Mouse (Mus musculus) hindbrain, embryonic 13.5 days (tissue): ENCODE data around the gene Slc25a34. TPM values are rescaled to one million over a fixed set of nuclear protein-coding genes. Genes with fewer than 3 reads are reported as not detected.

Source experiments
- ATAC-seq: fragments of 200-750 bp; cut with Nextera tagmentation; 2 replicates; pipeline ENCODE4 v1.8.0; 2017; ENCODE audit warnings: moderate TSS enrichment; ENCODE audit not compliant: low FRiP score
- H3K27ac ChIP-seq: fragments of 300-500 bp; sonication (generic); 2 replicates; pipeline ENCODE4 v1.5.1; 2015; ENCODE audit warnings: inconsistent platforms, mild to moderate bottlenecking, moderate library complexity
- H3K27me3 ChIP-seq: fragments of 300-500 bp; sonication (generic); 2 replicates; pipeline ENCODE4 v1.6.1; 2015; ENCODE audit warnings: mild to moderate bottlenecking, inconsistent platforms
- H3K36me3 ChIP-seq: fragments of 300-500 bp; sonication (generic); 2 replicates; pipeline ENCODE4 v1.6.1; 2015; ENCODE audit warnings: mild to moderate bottlenecking, inconsistent platforms
- H3K4me1 ChIP-seq: fragments of 300-500 bp; sonication (generic); replicated peaks from 2 replicates; pipeline ENCODE4 v1.6.1; 2015; ENCODE audit warnings: inconsistent platforms
- H3K4me2 ChIP-seq: fragments of 300-500 bp; sonication (generic); 2 replicates; pipeline ENCODE4 v1.6.1; 2015; ENCODE audit warnings: inconsistent platforms, mild to moderate bottlenecking, moderate library complexity
- H3K4me3 ChIP-seq: fragments of 300-500 bp; sonication (generic); 2 replicates; pipeline ENCODE4 v1.5.1; 2015; ENCODE audit warnings: mild to moderate bottlenecking, inconsistent platforms
- H3K9ac ChIP-seq: fragments of 300-500 bp; sonication (generic); 2 replicates; pipeline ENCODE4 v1.6.1; 2015; ENCODE audit warnings: mild to moderate bottlenecking, inconsistent platforms
- H3K9me3 ChIP-seq: fragments of 300-500 bp; sonication (generic); 2 replicates; pipeline ENCODE4 v1.6.1; 2016; ENCODE audit warnings: inconsistent platforms
- WGBS: fragments of 180-500 bp; shearing (Covaris S2); methylation state at CpG from one replicate; pipeline ENCODE4 v1.1.7; 2015; 5-methylcytosine and 5-hydroxymethylcytosine counted together
- polyA plus RNA-seq: library from polyadenylated mRNA; unstranded; fragments of >200 nt; fragmentation: Nextera tagmentation; extraction: Ambion mirVana; gene quantifications from 2 replicates; pipeline ENCODE4 v1.2.1, GENCODE M21; 2015

The Slc25a34 gene
- polyA plus RNA-seq, 1 experiment from 2014 or later = 0.26 TPM

GRCm38 (mm10) chr4:141623037-141623436, 584 bp downstream of the Slc25a34 start:
- Histone ChIP-seq H3K4me2 (no peak overlapping the region), H3K4me3 (no peak overlapping the region), H3K27me3 (peaks cover 5% of the 10 kb centered on the region; the same call in 1 of the 2 replicates), H3K36me3 (peaks cover 33% of the 10 kb centered on the region), H3K9me3 (no peaks in the 10 kb centered on the region), H3K27ac (peak overlapping the region; percentile 23; the same call in 1 of the 2 replicates), H3K9ac (peak overlapping the region; percentile 29; the same call in 1 of the 2 replicates), H3K4me1 (peaks cover 6% of the 10 kb centered on the region)
- ATAC-seq = no peak
- 89% methylated on average over 11 of the region's 11 CpGs for WGBS

- Histone ChIP-seq H3K4me2 (no peak overlapping the region), H3K27ac (no peak overlapping the region), H3K4me3 (no peak overlapping the region), H3K27me3 (peaks cover 10% of the 10 kb centered on the region; the same call in 1 of the 2 replicates), H3K4me1 (peaks cover 11% of the 10 kb centered on the region), H3K9ac (no peak overlapping the region), H3K9me3 (no peaks in the 10 kb centered on the region), H3K36me3 (peaks cover 28% of the 10 kb centered on the region)
- no peak for ATAC-seq
- WGBS = 86% methylated on average over 5 of the region's 5 CpGs
Measured at GRCm38 (mm10) chr4:141622580-141622979, 1.0 kb downstream of the Slc25a34 start.

GRCm38 (mm10) chr4:141622091-141622490, 1.5 kb downstream of the Slc25a34 start:
- H3K9me3 ChIP-seq = no peaks in the 10 kb centered on the region
- peaks cover 11% of the 10 kb centered on the region; the same call in 1 of the 2 replicates for H3K27me3 ChIP-seq
- H3K4me1 ChIP-seq = peaks cover 15% of the 10 kb centered on the region
- H3K4me3 ChIP-seq = no peak overlapping the region
- no peak for ATAC-seq
- WGBS = 89% methylated on average over 8 of the region's 8 CpGs
- peaks cover 23% of the 10 kb centered on the region for H3K36me3 ChIP-seq
- no peak overlapping the region for H3K9ac ChIP-seq
- no peak overlapping the region for H3K27ac ChIP-seq
- H3K4me2 ChIP-seq = no peak overlapping the region

- 83% methylated on average over 8 of the region's 8 CpGs for WGBS
- H3K9ac ChIP-seq = no peak overlapping the region
- peaks cover 15% of the 10 kb centered on the region for H3K4me1 ChIP-seq
- ATAC-seq = no peak
- H3K27me3 ChIP-seq = peaks cover 11% of the 10 kb centered on the region; the same call in 1 of the 2 replicates
- H3K36me3 ChIP-seq = peaks cover 15% of the 10 kb centered on the region
- H3K4me2 ChIP-seq = no peak overlapping the region
- H3K9me3 ChIP-seq = no peaks in the 10 kb centered on the region
- H3K4me3 ChIP-seq = no peak overlapping the region
- H3K27ac ChIP-seq = no peak overlapping the region
Measured at GRCm38 (mm10) chr4:141621297-141621696, 2.3 kb downstream of the Slc25a34 start.

GRCm38 (mm10) chr4:141619299-141619883, 4.2 kb downstream of the Slc25a34 start:
- Histone ChIP-seq H3K4me1 (peaks cover 15% of the 10 kb centered on the region), H3K9me3 (no peaks in the 10 kb centered on the region), H3K27me3 (peaks cover 11% of the 10 kb centered on the region; the same call in 1 of the 2 replicates), H3K9ac (no peak overlapping the region), H3K36me3 (no peaks in the 10 kb centered on the region), H3K27ac (no peak overlapping the region), H3K4me2 (no peak overlapping the region), H3K4me3 (no peak overlapping the region)
- no peak for ATAC-seq
- WGBS = 89% methylated on average over 9 of the region's 9 CpGs

GRCm38 (mm10) chr4:141618565-141619243, 4.9 kb downstream of the Slc25a34 start, which contains the start of gene Tmem82:
Gene Tmem82, minus strand, starts transcription at chr4:141618633.
- Histone ChIP-seq H3K9me3 (no peaks in the 10 kb centered on the region), H3K27me3 (peaks cover 11% of the 10 kb centered on the region; the same call in 1 of the 2 replicates), H3K9ac (no peak within 1 kb of the TSS; the same call in 1 of the 2 replicates), H3K27ac (no peak within 1 kb of the TSS), H3K4me3 (peak within 1 kb of the TSS; percentile 8; the same call in 1 of the 2 replicates), H3K4me1 (peaks cover 14% of the 10 kb centered on the region), H3K4me2 (peak within 1 kb of the TSS; percentile 48), H3K36me3 (no peaks in the 10 kb centered on the region)
- WGBS = 29% methylated on average over 20 of the region's 20 CpGs
- ATAC-seq = no peak

GRCm38 (mm10) chr4:141617863-141618564, 5.6 kb downstream of the Slc25a34 start:
- ATAC-seq = 0 out of 2 replicates have a peak, but pooled peaks have one; percentile 12
- WGBS = 8% methylated on average over 22 of the region's 22 CpGs
- Histone ChIP-seq H3K9ac (no peak overlapping the region; the same call in 1 of the 2 replicates), H3K27ac (no peak overlapping the region), H3K4me1 (peaks cover 12% of the 10 kb centered on the region), H3K4me2 (peak overlapping the region; percentile 48), H3K36me3 (no peaks in the 10 kb centered on the region), H3K4me3 (peak overlapping the region; percentile 8; the same call in 1 of the 2 replicates), H3K27me3 (peaks cover 11% of the 10 kb centered on the region; the same call in 1 of the 2 replicates), H3K9me3 (no peaks in the 10 kb centered on the region)

GRCm38 (mm10) chr4:141617299-141617698, 6.3 kb downstream of the Slc25a34 start:
- peak; percentile 18; the same call in 1 of the 2 replicates for ATAC-seq
- H3K4me1 ChIP-seq = peaks cover 12% of the 10 kb centered on the region
- no peak overlapping the region for H3K27ac ChIP-seq
- H3K4me3 ChIP-seq = 0 out of 2 replicates have a peak overlapping the region, but pooled peaks have one; percentile 8
- no peaks in the 10 kb centered on the region for H3K9me3 ChIP-seq
- 4% methylated on average over 20 of the region's 20 CpGs for WGBS
- H3K9ac ChIP-seq = no peak overlapping the region
- H3K36me3 ChIP-seq = no peaks in the 10 kb centered on the region
- peak overlapping the region; percentile 48 for H3K4me2 ChIP-seq
- peaks cover 11% of the 10 kb centered on the region; the same call in 1 of the 2 replicates for H3K27me3 ChIP-seq

- Histone ChIP-seq H3K36me3 (no peaks in the 10 kb centered on the region), H3K4me3 (no peak overlapping the region), H3K9me3 (no peaks in the 10 kb centered on the region), H3K27me3 (peaks cover 11% of the 10 kb centered on the region; the same call in 1 of the 2 replicates), H3K27ac (no peak overlapping the region), H3K9ac (no peak overlapping the region), H3K4me2 (no peak overlapping the region), H3K4me1 (peaks cover 12% of the 10 kb centered on the region)
- no peak for ATAC-seq
- 79% methylated on average over 5 of the region's 6 CpGs for WGBS
Measured at GRCm38 (mm10) chr4:141616811-141617210, 6.8 kb downstream of the Slc25a34 start.

GRCm38 (mm10) chr4:141614946-141615345, 8.7 kb downstream of the Slc25a34 start:
- Histone ChIP-seq H3K27me3 (peaks cover 8% of the 10 kb centered on the region; the same call in 1 of the 2 replicates), H3K36me3 (no peaks in the 10 kb centered on the region), H3K4me3 (no peak overlapping the region), H3K4me1 (peaks cover 12% of the 10 kb centered on the region), H3K9me3 (no peaks in the 10 kb centered on the region), H3K9ac (no peak overlapping the region), H3K27ac (no peak overlapping the region), H3K4me2 (no peak overlapping the region)
- WGBS = 76% methylated on average over 14 of the region's 14 CpGs
- no peak for ATAC-seq

- H3K36me3 ChIP-seq = no peaks in the 10 kb centered on the region
- no peaks in the 10 kb centered on the region for H3K9me3 ChIP-seq
- H3K27ac ChIP-seq = no peak overlapping the region
- no peaks in the 10 kb centered on the region for H3K27me3 ChIP-seq
- no peak overlapping the region for H3K4me3 ChIP-seq
- H3K4me1 ChIP-seq = peaks cover 1% of the 10 kb centered on the region; the same call in 1 of the 2 replicates
- 82% methylated on average over 6 of the region's 6 CpGs for WGBS
- no peak for ATAC-seq
- no peak overlapping the region for H3K4me2 ChIP-seq
- no peak overlapping the region for H3K9ac ChIP-seq
Measured at GRCm38 (mm10) chr4:141609538-141609937, 14.1 kb downstream of the Slc25a34 start.

GRCm38 (mm10) chr4:141605861-141606260, 17.8 kb downstream of the Slc25a34 start, which contains the start of gene Fblim1:
Gene Fblim1, minus strand, starts transcription at chr4:141606096.
- Histone ChIP-seq H3K4me2 (no peak within 1 kb of the TSS), H3K27me3 (peaks cover 8% of the 10 kb centered on the region; the same call in 1 of the 2 replicates), H3K9ac (no peak within 1 kb of the TSS), H3K27ac (no peak within 1 kb of the TSS), H3K4me3 (no peak within 1 kb of the TSS), H3K36me3 (no peaks in the 10 kb centered on the region), H3K4me1 (peaks cover 5% of the 10 kb centered on the region; the same call in 1 of the 2 replicates), H3K9me3 (no peaks in the 10 kb centered on the region)
- no peak for ATAC-seq
- 89% methylated on average over 11 of the region's 11 CpGs for WGBS
